Mouse (Mus musculus) MEL (cell line): ENCODE measurements around the gene Edil3. TPM values are rescaled to one million over a fixed set of nuclear protein-coding genes. Genes with fewer than 3 reads are reported as not detected.

Source experiments
- DNase-seq: peaks from one replicate; pipeline ENCODE4 v3.0.0; 2011; ENCODE audit warnings: low read depth, low spot score
- H3K27ac ChIP-seq: 2 replicates; pipeline ENCODE4 v1.5.1; 2012; ENCODE audit warnings: low read depth, mild to moderate bottlenecking, control low read depth, low read length, moderate library complexity; ENCODE audit not compliant: control insufficient read depth
- H3K27me3 ChIP-seq, 2 experiments: fragments of 150-350 bp in 1 of 2; sonication (generic) in 1 of 2; 2 replicates each; pipeline ENCODE4 v1.6.1; 2012; ENCODE audit warnings: low read length in 2 of 2, mild to moderate bottlenecking in 2 of 2, improper control_type of control experiment in 1 of 2, moderate library complexity in 1 of 2; ENCODE audit not compliant: insufficient read depth in 2 of 2, control insufficient read depth in 1 of 2
- H3K36me3 ChIP-seq, 2 experiments: 2 replicates each; pipeline ENCODE4 v1.6.1; 2012 to 2014; ENCODE audit warnings: low read length in 2 of 2, improper control_type of control experiment in 1 of 2, inconsistent platforms in 1 of 2, mild to moderate bottlenecking in 1 of 2; ENCODE audit not compliant: insufficient read depth in 2 of 2, control insufficient read depth in 1 of 2
- H3K4me1 ChIP-seq, 2 experiments: fragments of 150-350 bp in 1 of 2; sonication (generic) in 1 of 2; 2 replicates each; pipeline ENCODE4 v1.6.1; 2012; ENCODE audit warnings: low read length in 2 of 2, improper control_type of control experiment in 1 of 2, mild to moderate bottlenecking in 1 of 2; ENCODE audit not compliant: insufficient read depth in 2 of 2, control insufficient read depth in 1 of 2
- H3K4me3 ChIP-seq, 2 experiments: fragments of 150-350 bp in 1 of 2; sonication (generic) in 1 of 2; 2 replicates each; pipeline ENCODE4 v1.5.1; 2012; ENCODE audit warnings: low read depth in 2 of 2, low read length in 2 of 2, mild to moderate bottlenecking in 2 of 2, moderate library complexity in 2 of 2, control low read depth in 1 of 2, improper control_type of control experiment in 1 of 2; ENCODE audit not compliant: control insufficient read depth in 1 of 2, insufficient read depth in 1 of 2
- H3K79me2 ChIP-seq: 2 replicates; pipeline ENCODE4 v1.6.1; 2012; ENCODE audit warnings: mild to moderate bottlenecking, low read length, moderate library complexity; ENCODE audit not compliant: control insufficient read depth, poor library complexity, insufficient read depth
- H3K9ac ChIP-seq: 2 replicates; pipeline ENCODE4 v1.6.1; 2012; ENCODE audit warnings: low read depth, mild to moderate bottlenecking, control low read depth, low read length, moderate library complexity; ENCODE audit not compliant: control insufficient read depth, poor library complexity, severe bottlenecking
- H3K9me3 ChIP-seq: fragments of 150-350 bp; sonication (generic); replicated peaks from 2 replicates; pipeline ENCODE4 v1.6.1; 2012; ENCODE audit warnings: mild to moderate bottlenecking, low read length, improper control_type of control experiment, moderate library complexity; ENCODE audit not compliant: insufficient read depth
- BHLHE40 ChIP-seq: IDR thresholded peaks from 2 replicates; pipeline ENCODE4 v1.6.1; 2012; ENCODE audit warnings: low read depth, mild to moderate bottlenecking, inconsistent platforms, low read length, improper control_type of control experiment, borderline replicate concordance
- ELF1 ChIP-seq: IDR thresholded peaks from 2 replicates; pipeline ENCODE4 v1.6.1; 2014; ENCODE audit warnings: low read depth, mild to moderate bottlenecking, inconsistent platforms, low read length, improper control_type of control experiment, moderate library complexity
- GATA1 ChIP-seq: IDR thresholded peaks from 2 replicates; pipeline ENCODE4 v1.6.1; 2011; ENCODE audit warnings: low read depth, low read length, improper control_type of control experiment
- HCFC1 ChIP-seq: IDR thresholded peaks from 2 replicates; pipeline ENCODE4 v1.6.1; 2012; ENCODE audit warnings: low read depth, mild to moderate bottlenecking, inconsistent platforms, low read length, improper control_type of control experiment, moderate library complexity
- JUND ChIP-seq: IDR thresholded peaks from 2 replicates; pipeline ENCODE4 v1.6.1; 2011; ENCODE audit warnings: low read depth, mild to moderate bottlenecking, improper control_type of control experiment, low read length
- KAT2A ChIP-seq: conservative IDR thresholded peaks from 2 replicates; pipeline ENCODE4 v1.6.1; 2012; ENCODE audit warnings: low read depth, low read length, improper control_type of control experiment, inconsistent platforms
- MAFK ChIP-seq: IDR thresholded peaks from 2 replicates; pipeline ENCODE4 v1.6.1; 2011; ENCODE audit warnings: low read depth, mild to moderate bottlenecking, low read length, improper control_type of control experiment, borderline replicate concordance
- MAX ChIP-seq: IDR thresholded peaks from 2 replicates; pipeline ENCODE4 v1.6.1; 2011; ENCODE audit warnings: low read length, improper control_type of control experiment
- MAZ ChIP-seq: IDR thresholded peaks from 2 replicates; pipeline ENCODE4 v1.6.1; 2012; ENCODE audit warnings: low read depth, mild to moderate bottlenecking, inconsistent platforms, low read length, improper control_type of control experiment
- MEF2A ChIP-seq: IDR thresholded peaks from 2 replicates; pipeline ENCODE4 v1.6.1; 2014; ENCODE audit warnings: low read depth, mild to moderate bottlenecking, inconsistent platforms, low read length, improper control_type of control experiment; ENCODE audit not compliant: poor library complexity, insufficient replicate concordance, severe bottlenecking; ENCODE audit errors: extremely low read depth
- MXI1 ChIP-seq: IDR thresholded peaks from 2 replicates; pipeline ENCODE4 v1.6.1; 2011; ENCODE audit warnings: mild to moderate bottlenecking, low read depth, low read length, improper control_type of control experiment
- MYB ChIP-seq: IDR thresholded peaks from 2 replicates; pipeline ENCODE4 v1.6.1; 2011; ENCODE audit warnings: mild to moderate bottlenecking, low read depth, low read length, improper control_type of control experiment
- MYC ChIP-seq: IDR thresholded peaks from 2 replicates; pipeline ENCODE4 v1.6.1; 2011; ENCODE audit warnings: low read depth, mild to moderate bottlenecking, low read length, improper control_type of control experiment, moderate library complexity
- NELFE ChIP-seq: IDR thresholded peaks from 2 replicates; pipeline ENCODE4 v1.6.1; 2011; ENCODE audit warnings: low read depth, low read length, improper control_type of control experiment
- POLR2A ChIP-seq, 2 experiments: IDR thresholded peaks; 2 replicates each; pipeline ENCODE4 v1.6.1; 2011 to 2012; ENCODE audit warnings: low read length in 2 of 2, mild to moderate bottlenecking in 2 of 2, control low read depth in 1 of 2, improper control_type of control experiment in 1 of 2, low read depth in 1 of 2, moderate library complexity in 1 of 2; ENCODE audit not compliant: control insufficient read depth in 1 of 2, insufficient read depth in 1 of 2, poor library complexity in 1 of 2
- RCOR1 ChIP-seq: IDR thresholded peaks from 2 replicates; pipeline ENCODE4 v1.6.1; 2012; ENCODE audit warnings: low read depth, mild to moderate bottlenecking, inconsistent platforms, low read length, improper control_type of control experiment
- SIN3A ChIP-seq: IDR thresholded peaks from 2 replicates; pipeline ENCODE4 v1.6.1; 2012; ENCODE audit warnings: low read length, improper control_type of control experiment, inconsistent platforms
- SMC3 ChIP-seq: IDR thresholded peaks from 2 replicates; pipeline ENCODE4 v1.6.1; 2011; ENCODE audit warnings: low read depth, low read length, improper control_type of control experiment
- TAL1 ChIP-seq: IDR thresholded peaks from 2 replicates; pipeline ENCODE4 v1.6.1; 2012; ENCODE audit warnings: mild to moderate bottlenecking, inconsistent platforms, low read length, moderate library complexity, mixed read lengths
- UBTF ChIP-seq: IDR thresholded peaks from 2 replicates; pipeline ENCODE4 v1.6.1; 2012; ENCODE audit warnings: low read depth, mild to moderate bottlenecking, inconsistent platforms, low read length, improper control_type of control experiment, moderate library complexity, borderline replicate concordance; ENCODE audit not compliant: insufficient read depth
- USF1 ChIP-seq: IDR thresholded peaks from 2 replicates; pipeline ENCODE4 v1.6.1; 2014; ENCODE audit warnings: low read depth, mild to moderate bottlenecking, inconsistent platforms, low read length, improper control_type of control experiment, moderate library complexity
- USF2 ChIP-seq, 2 experiments: IDR thresholded peaks; 2 replicates each; pipeline ENCODE4 v1.6.1; 2011 to 2012; ENCODE audit warnings: improper control_type of control experiment in 2 of 2, low read length in 2 of 2, borderline replicate concordance in 1 of 2, inconsistent platforms in 1 of 2, low read depth in 1 of 2, mild to moderate bottlenecking in 1 of 2; ENCODE audit not compliant: insufficient read depth in 1 of 2
- ZC3H11A ChIP-seq: IDR thresholded peaks from 2 replicates; pipeline ENCODE4 v1.6.1; 2012; ENCODE audit warnings: low read depth, mild to moderate bottlenecking, inconsistent platforms, low read length, improper control_type of control experiment
- ZKSCAN1 ChIP-seq: IDR thresholded peaks from 2 replicates; pipeline ENCODE4 v1.6.1; 2012; ENCODE audit warnings: low read depth, mild to moderate bottlenecking, inconsistent platforms, low read length, improper control_type of control experiment, moderate library complexity
- ZMIZ1 ChIP-seq: IDR thresholded peaks from 2 replicates; pipeline ENCODE4 v1.6.1; 2012; ENCODE audit warnings: low read depth, mild to moderate bottlenecking, inconsistent platforms, low read length, improper control_type of control experiment, moderate library complexity
- polyA plus RNA-seq, 2 experiments: library from polyadenylated mRNA; stranded (reverse) in 1 of 2; unstranded in 1 of 2; fragments of >175 nt in 1 of 2; fragments of >200 nt in 1 of 2; gene quantifications; 2 replicates each; pipeline versions ENCODE4 v1.2.1 to v1.2.4; 2012; ENCODE audit warnings: low replicate concordance in 2 of 2, low read depth in 1 of 2; ENCODE audit not compliant: insufficient read length in 2 of 2, insufficient read depth in 1 of 2, missing spikeins in 1 of 2
- total RNA-seq: library from RNA; depleted of rRNA; stranded (reverse); fragments of 300-350 nt; gene quantifications from 2 replicates; pipeline ENCODE4 v1.2.3, GENCODE M21; 2012

Edil3 gene
- total and polyA plus RNA-seq, 3 experiments, result not detected

DNA sequence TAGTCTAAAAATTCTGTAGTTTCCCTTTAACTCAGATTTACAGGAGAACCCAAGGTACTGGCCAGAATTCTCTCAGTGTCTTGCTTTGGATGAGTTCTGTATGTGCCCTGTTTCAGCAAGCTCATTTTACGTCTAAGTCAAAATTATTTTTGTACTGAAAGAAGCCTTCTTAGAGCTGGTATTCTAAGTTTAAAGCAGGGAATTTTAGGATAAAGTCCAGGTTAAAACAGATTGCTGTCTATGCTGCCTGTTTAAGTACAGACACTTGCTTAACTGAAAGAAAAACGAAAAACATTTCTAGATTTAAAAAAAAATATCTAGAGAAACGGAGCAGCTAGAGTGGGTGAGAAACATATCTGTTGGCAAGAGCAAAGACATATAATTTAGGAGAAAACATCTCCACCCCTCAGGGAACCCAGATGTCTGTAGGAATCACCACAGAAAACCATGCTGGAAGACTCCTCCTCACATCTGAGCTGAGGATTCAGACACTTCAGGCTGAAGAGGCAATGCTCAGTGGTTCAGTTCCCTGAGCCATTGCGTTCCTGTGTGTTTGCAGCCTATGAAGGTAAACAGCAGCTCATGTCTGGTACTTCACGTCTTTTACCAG is 465.5 kb downstream of the Edil3 start:
- no peaks in the 10 kb centered on the region for H3K36me3 ChIP-seq
- H3K9ac ChIP-seq, result no peak overlapping the region
- no peaks in the 10 kb centered on the region; the same call in 1 of the 2 replicates for H3K9me3 ChIP-seq
- H3K4me1 ChIP-seq, result no peaks in the 10 kb centered on the region
- H3K4me3 ChIP-seq, result no peak overlapping the region
- TF ChIP-seq SIN3A (no peak), MXI1 (no peak), USF2 (IDR thresholded peaks at IDR 0.05; ENCODE audit: borderline replicate concordance in 1 of 2, insufficient read depth in 1 of 2, low read depth in 1 of 2, low read length in 2 of 2) (no peak), ELF1 (no peak), MAFK (no peak), SMC3 (no peak), USF1 (no peak), MEF2A (no peak), ZKSCAN1 (no peak), MAX (no peak), RCOR1 (no peak), ZC3H11A (no peak), MAZ (no peak), ZMIZ1 (no peak), HCFC1 (no peak), MYB (no peak), KAT2A (no peak), UBTF (no peak), POLR2A (IDR thresholded peaks at IDR 0.05; ENCODE audit: control insufficient read depth in 1 of 2, insufficient read depth in 1 of 2, low read depth in 1 of 2, low read length in 2 of 2, poor library complexity in 1 of 2) (no peak), NELFE (no peak)
- no peaks in the 10 kb centered on the region for H3K79me2 ChIP-seq
- no peak overlapping the region for H3K27ac ChIP-seq
- H3K27me3 ChIP-seq, result no peaks in the 10 kb centered on the region
- DNase-seq, result no peak

DNA sequence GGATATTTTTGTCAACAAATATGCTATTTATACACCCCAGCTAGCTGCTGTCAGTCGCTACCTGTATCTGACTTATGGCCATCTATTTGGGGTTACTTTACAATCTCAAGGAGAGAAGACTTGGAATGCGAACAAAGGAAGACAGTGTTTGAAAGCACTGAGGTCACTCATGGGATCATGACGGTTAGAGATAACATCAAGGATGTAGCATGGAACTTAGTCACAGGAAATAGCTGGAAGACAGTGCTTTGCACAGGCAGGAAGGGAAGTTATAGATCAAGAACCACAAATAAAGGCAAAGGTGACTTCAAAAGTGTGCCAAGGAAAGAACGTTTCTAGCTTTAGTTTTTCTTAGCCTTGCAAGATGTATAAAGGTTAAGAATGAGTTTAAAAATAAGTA is 466.9 kb downstream of the Edil3 start:
- H3K9me3 ChIP-seq, result no peaks in the 10 kb centered on the region; the same call in 1 of the 2 replicates
- H3K9ac ChIP-seq, result no peak overlapping the region
- H3K4me1 ChIP-seq, result no peaks in the 10 kb centered on the region
- DNase-seq, result no peak
- H3K4me3 ChIP-seq, result no peak overlapping the region
- no peaks in the 10 kb centered on the region for H3K27me3 ChIP-seq
- no peaks in the 10 kb centered on the region for H3K36me3 ChIP-seq
- TF ChIP-seq ZC3H11A (no peak), TAL1 (no peak), GATA1 (no peak), MYC (no peak), JUND (no peak), BHLHE40 (no peak), MAFK (no peak)
- H3K79me2 ChIP-seq, result no peaks in the 10 kb centered on the region
- H3K27ac ChIP-seq, result no peak overlapping the region
